Mouse (Mus musculus) hindbrain, embryonic 16.5 days (tissue): ENCODE measurements at regions not wholly inside any gene's neighbourhood (a gene's known extent, or its start where the extent isn't known, plus 50 kb on each side); places are given as distances from the start of the nearest gene placed in this dataset.

Experiments
- ATAC-seq: fragments of 200-750 bp; cut with Nextera tagmentation; 2 replicates; pipeline ENCODE4 v1.8.0; 2017; ENCODE audit warnings: moderate TSS enrichment, moderate library complexity
- H3K27ac ChIP-seq: fragments of 300-500 bp; sonication (generic); 2 replicates; pipeline ENCODE4 v1.5.1; 2014; ENCODE audit warnings: low read depth, mild to moderate bottlenecking, control low read depth, low read length, moderate library complexity
- H3K27me3 ChIP-seq: fragments of 300-500 bp; sonication (generic); replicated peaks from 2 replicates; pipeline ENCODE4 v1.6.1; 2014; ENCODE audit warnings: low read length; ENCODE audit not compliant: control insufficient read depth, insufficient read depth
- H3K36me3 ChIP-seq: fragments of 300-500 bp; sonication (generic); 2 replicates; pipeline ENCODE4 v1.6.1; 2014; ENCODE audit warnings: mild to moderate bottlenecking, low read length, moderate library complexity, mixed read lengths; ENCODE audit not compliant: control insufficient read depth, insufficient read depth
- H3K4me1 ChIP-seq: fragments of 300-500 bp; sonication (generic); 2 replicates; pipeline ENCODE4 v1.6.1; 2014; ENCODE audit warnings: low read depth, low read length; ENCODE audit not compliant: control insufficient read depth, insufficient read depth
- H3K4me2 ChIP-seq: fragments of 300-500 bp; sonication (generic); 2 replicates; pipeline ENCODE4 v1.6.1; 2014; ENCODE audit warnings: mild to moderate bottlenecking, low read length, control low read depth, moderate library complexity
- H3K4me3 ChIP-seq: fragments of 300-500 bp; sonication (generic); 2 replicates; pipeline ENCODE4 v1.5.1; 2014; ENCODE audit warnings: mild to moderate bottlenecking, low read length, control low read depth, moderate library complexity
- H3K9ac ChIP-seq: fragments of 300-500 bp; sonication (generic); 2 replicates; pipeline ENCODE4 v1.6.1; 2014; ENCODE audit warnings: low read depth, mild to moderate bottlenecking, control low read depth, low read length, moderate library complexity
- H3K9me3 ChIP-seq: fragments of 300-500 bp; sonication (generic); 2 replicates; pipeline ENCODE4 v1.6.1; 2014; ENCODE audit warnings: mild to moderate bottlenecking, low read length, moderate library complexity; ENCODE audit not compliant: control insufficient read depth
- WGBS: fragments of 180-500 bp; shearing (Covaris S2); extraction: QIAGEN DNeasy Blood & Tissue Kit; methylation state at CpG from one replicate; pipeline ENCODE4 v1.1.7; 2014; 5-methylcytosine and 5-hydroxymethylcytosine counted together

- Histone ChIP-seq H3K4me1 (no peaks in the 10 kb centered on the region), H3K4me2 (no peak overlapping the region), H3K36me3 (no peaks in the 10 kb centered on the region), H3K9me3 (no peaks in the 10 kb centered on the region), H3K27me3 (no peaks in the 10 kb centered on the region), H3K4me3 (no peak overlapping the region), H3K27ac (no peak overlapping the region), H3K9ac (no peak overlapping the region)
- ATAC-seq = peak; percentile 73
- 32% methylated on average over 6 of the region's 6 CpGs for WGBS
Measured at GRCm38 (mm10) chr4:97465932-97466666, 283.1 kb upstream of the Gm10192 start.

- Histone ChIP-seq H3K27me3 (no peaks in the 10 kb centered on the region), H3K9me3 (no peaks in the 10 kb centered on the region), H3K4me2 (no peak overlapping the region), H3K4me3 (no peak overlapping the region), H3K27ac (no peak overlapping the region), H3K9ac (no peak overlapping the region), H3K4me1 (no peaks in the 10 kb centered on the region), H3K36me3 (no peaks in the 10 kb centered on the region)
- no peak for ATAC-seq
Measured at GRCm38 (mm10) chr4:97465517-97465916, 282.6 kb upstream of the Gm10192 start.

GRCm38 (mm10) chr4:97461177-97461576, 278.2 kb upstream of the Gm10192 start:
- WGBS = 58% methylated on average over 1 of the region's 1 CpGs
- H3K9ac ChIP-seq = no peak overlapping the region
- no peaks in the 10 kb centered on the region for H3K36me3 ChIP-seq
- no peaks in the 10 kb centered on the region for H3K9me3 ChIP-seq
- no peak overlapping the region for H3K4me3 ChIP-seq
- no peaks in the 10 kb centered on the region for H3K4me1 ChIP-seq
- H3K27me3 ChIP-seq = no peaks in the 10 kb centered on the region
- ATAC-seq = 0 out of 2 replicates have a peak, but pooled peaks have one; percentile 42
- H3K27ac ChIP-seq = no peak overlapping the region
- H3K4me2 ChIP-seq = no peak overlapping the region

- Histone ChIP-seq H3K4me2 (no peak overlapping the region), H3K27me3 (no peaks in the 10 kb centered on the region), H3K27ac (no peak overlapping the region), H3K4me3 (no peak overlapping the region), H3K9me3 (no peaks in the 10 kb centered on the region), H3K4me1 (0 out of 2 replicates have a peak, but pooled peaks cover 3% of the 10 kb centered on the region), H3K36me3 (no peaks in the 10 kb centered on the region), H3K9ac (no peak overlapping the region)
- peak; percentile 94 for ATAC-seq
- 43% methylated on average over 5 of the region's 5 CpGs for WGBS
Measured at GRCm38 (mm10) chr4:97439288-97440029, 256.5 kb upstream of the Gm10192 start.

GRCm38 (mm10) chr4:97432681-97433080, 249.7 kb upstream of the Gm10192 start:
- H3K27ac ChIP-seq = no peak overlapping the region
- H3K4me1 ChIP-seq = no peaks in the 10 kb centered on the region
- H3K9ac ChIP-seq = no peak overlapping the region
- no peaks in the 10 kb centered on the region for H3K27me3 ChIP-seq
- no peaks in the 10 kb centered on the region for H3K9me3 ChIP-seq
- no peaks in the 10 kb centered on the region for H3K36me3 ChIP-seq
- no peak overlapping the region for H3K4me2 ChIP-seq
- 91% methylated on average over 1 of the region's 1 CpGs for WGBS
- no peak overlapping the region for H3K4me3 ChIP-seq
- ATAC-seq = no peak

GRCm38 (mm10) chr4:97432094-97432493, 249.1 kb upstream of the Gm10192 start:
- H3K36me3 ChIP-seq = no peaks in the 10 kb centered on the region
- no peak overlapping the region for H3K9ac ChIP-seq
- H3K4me1 ChIP-seq = no peaks in the 10 kb centered on the region
- no peak overlapping the region for H3K27ac ChIP-seq
- no peak overlapping the region for H3K4me2 ChIP-seq
- H3K27me3 ChIP-seq = no peaks in the 10 kb centered on the region
- no peaks in the 10 kb centered on the region for H3K9me3 ChIP-seq
- ATAC-seq = no peak
- no peak overlapping the region for H3K4me3 ChIP-seq
- WGBS = 74% methylated on average over 1 of the region's 1 CpGs

- Histone ChIP-seq H3K4me2 (no peak overlapping the region), H3K9me3 (no peaks in the 10 kb centered on the region), H3K27me3 (no peaks in the 10 kb centered on the region), H3K27ac (no peak overlapping the region), H3K9ac (no peak overlapping the region), H3K4me1 (no peaks in the 10 kb centered on the region), H3K4me3 (no peak overlapping the region), H3K36me3 (no peaks in the 10 kb centered on the region)
- 40% methylated on average over 2 of the region's 2 CpGs for WGBS
- ATAC-seq = peak; percentile 52; the same call in 1 of the 2 replicates
Measured at GRCm38 (mm10) chr4:97431239-97431638, 248.3 kb upstream of the Gm10192 start.

GRCm38 (mm10) chr4:97419845-97420244, 236.9 kb upstream of the Gm10192 start:
- H3K36me3 ChIP-seq = no peaks in the 10 kb centered on the region
- 93% methylated on average over 1 of the region's 1 CpGs for WGBS
- H3K9me3 ChIP-seq = no peaks in the 10 kb centered on the region

GRCm38 (mm10) chr4:97418616-97419015, 235.7 kb upstream of the Gm10192 start:
- no peaks in the 10 kb centered on the region for H3K27me3 ChIP-seq
- H3K9me3 ChIP-seq = no peaks in the 10 kb centered on the region
- ATAC-seq = peak; percentile 92
- H3K27ac ChIP-seq = no peak overlapping the region
- WGBS = 5% methylated on average over 5 of the region's 5 CpGs
- H3K9ac ChIP-seq = no peak overlapping the region
- no peaks in the 10 kb centered on the region for H3K4me1 ChIP-seq
- H3K36me3 ChIP-seq = no peaks in the 10 kb centered on the region
- H3K4me3 ChIP-seq = no peak overlapping the region
- no peak overlapping the region for H3K4me2 ChIP-seq

More at GRCm38 (mm10) chr4:97419845-97420244, 236.9 kb upstream of the Gm10192 start:
- no peak for ATAC-seq
- H3K9ac ChIP-seq = no peak overlapping the region
- no peak overlapping the region for H3K27ac ChIP-seq
- H3K4me3 ChIP-seq = no peak overlapping the region
- no peaks in the 10 kb centered on the region for H3K4me1 ChIP-seq
- no peak overlapping the region for H3K4me2 ChIP-seq
- H3K27me3 ChIP-seq = no peaks in the 10 kb centered on the region
